Comparison of ENCODE assay signal across 14 mouse cellular contexts in the genomic region with DNA sequence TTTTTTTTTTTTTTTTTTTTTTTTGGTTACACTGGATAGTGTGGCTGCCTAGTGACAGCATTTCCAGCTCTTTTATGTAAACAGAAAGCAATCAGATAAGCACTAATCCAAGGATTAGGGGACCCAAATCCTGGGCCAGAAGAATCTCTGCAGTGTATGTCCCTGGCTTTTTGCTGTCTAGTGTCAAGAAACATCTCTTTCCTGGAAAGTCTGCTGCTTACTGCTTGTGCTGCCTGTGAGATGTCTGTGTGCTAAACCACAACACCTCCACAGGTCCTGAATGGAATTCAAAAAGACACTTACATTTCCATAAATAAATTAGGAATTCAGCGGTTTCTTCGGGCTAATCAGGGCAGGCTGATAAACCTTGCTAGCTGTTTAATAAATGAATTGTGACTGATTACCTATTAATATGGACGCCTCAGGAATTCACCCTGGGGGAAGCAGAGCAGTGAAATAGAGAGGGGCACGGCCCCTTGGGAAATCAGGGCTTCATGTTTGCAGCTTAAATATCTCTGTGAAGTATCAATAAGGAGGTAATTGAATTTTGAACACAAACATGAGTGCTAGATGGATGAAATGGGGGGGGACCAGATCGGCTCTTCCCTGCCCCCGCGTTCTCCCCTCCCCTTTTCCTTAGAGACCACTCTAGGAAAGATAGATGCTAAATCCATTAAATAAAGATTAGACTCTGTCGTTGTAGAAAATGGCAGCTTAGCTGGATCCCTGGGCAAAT. TPM values are rescaled to one million over a fixed set of nuclear protein-coding genes. Genes with fewer than 3 reads are reported as not detected.
A peak's percentile ranks its signal among the peaks of the same experiment; 100 is the strongest.
DNase-seq lines count a peak whose midpoint lies in the region; ATAC-seq lines count a peak whose summit lies in the region.
"Had no signal": no experiment of that assay in that cellular context is flagged by ENCODE, and none has a peak within 500 bp of the region (broad histone marks: within the 10 kb centered on the region; RNA-seq: fewer than 3 reads in every experiment).

No protein-coding gene starts in this region.

- H3K27ac ChIP-seq in neural tube, embryonic 11.5 days (ENCODE audit: low read depth, low read length), result no peak overlapping the region
- no peak overlapping the region for H3K27ac ChIP-seq in hindbrain, embryonic 10.5 days
- H3K27ac ChIP-seq in midbrain, embryonic 13.5 days, result peak overlapping the region; percentile 57
- H3K27ac ChIP-seq: layer of hippocampus, adult 2 months; lung, embryonic 15.5 days had no signal

- peak; percentile 19 for DNase-seq in neural tube, embryonic 11.5 days (ENCODE audit: low spot score)
- no peak for DNase-seq in neural tube, embryonic 10.5 days (ENCODE audit: extremely low spot score, low spot score)
- DNase-seq in hindbrain, embryonic 10.5 days (ENCODE audit: low spot score), result peak; percentile 8
- DNase-seq in retina, postnatal 7 days (ENCODE audit: low read depth, low spot score), result peak; percentile 46
- DNase-seq in gastrocnemius, postnatal 25 days, result no peak
- DNase-seq in kidney, adult 9 months, result no peak
- DNase-seq: cerebellum, adult 8-10 months; gastrocnemius, postnatal 10 days; right cerebral cortex, postnatal 25 days had no signal

- no peaks in the 10 kb centered on the region for H3K4me1 ChIP-seq in neural tube, embryonic 11.5 days (ENCODE audit: control insufficient read depth, insufficient read depth, low read length)
- 0 out of 2 replicates have a peak, but pooled peaks cover 5% of the 10 kb centered on the region for H3K4me1 ChIP-seq in hindbrain, embryonic 10.5 days (replicated peaks)
- H3K4me1 ChIP-seq in midbrain, embryonic 13.5 days (replicated peaks), result peaks cover 31% of the 10 kb centered on the region
- H3K4me1 ChIP-seq: lung, embryonic 15.5 days had no signal

- no peak for ATAC-seq in neural tube, embryonic 11.5 days (ENCODE audit: insufficient read depth, low FRiP score, low TSS enrichment)
- ATAC-seq in midbrain, embryonic 13.5 days, result peak; percentile 86
- ATAC-seq: Patski had no signal

- H3K27me3 ChIP-seq in neural tube, embryonic 11.5 days (ENCODE audit: control insufficient read depth, insufficient read depth, low read length), result no peaks in the 10 kb centered on the region
- no peaks in the 10 kb centered on the region for H3K27me3 ChIP-seq in hindbrain, embryonic 10.5 days (ENCODE audit: insufficient read depth, poor library complexity, severe bottlenecking)
- H3K27me3 ChIP-seq in midbrain, embryonic 13.5 days, result 0 out of 2 replicates have a peak, but pooled peaks cover 3% of the 10 kb centered on the region
- H3K27me3 ChIP-seq: lung, embryonic 15.5 days; Patski had no signal

- H3K4me3 ChIP-seq in neural tube, embryonic 11.5 days (ENCODE audit: low read depth, low read length), result no peak overlapping the region
- H3K4me3 ChIP-seq in hindbrain, embryonic 10.5 days, result no peak overlapping the region
- H3K4me3 ChIP-seq in midbrain, embryonic 13.5 days (replicated peaks), result no peak overlapping the region
- H3K4me3 ChIP-seq: layer of hippocampus, adult 2 months; lung, embryonic 15.5 days had no signal

- H3K4me2 ChIP-seq in neural tube, embryonic 11.5 days (ENCODE audit: low read depth), result no peak overlapping the region
- H3K4me2 ChIP-seq in midbrain, embryonic 13.5 days (replicated peaks), result peak overlapping the region; percentile 35
- H3K4me2 ChIP-seq: heart, embryonic 11.5 days; lung, embryonic 15.5 days had no signal

- H3K36me3 ChIP-seq in neural tube, embryonic 11.5 days (ENCODE audit: control insufficient read depth, insufficient read depth, low read length), result no peaks in the 10 kb centered on the region
- H3K36me3 ChIP-seq in hindbrain, embryonic 10.5 days, result no peaks in the 10 kb centered on the region
- no peaks in the 10 kb centered on the region for H3K36me3 ChIP-seq in midbrain, embryonic 13.5 days
- H3K36me3 ChIP-seq: lung, embryonic 15.5 days had no signal

- 64% methylated on average over 8 of the region's 8 CpGs for WGBS in neural tube, embryonic 11.5 days
- 73% methylated on average over 8 of the region's 8 CpGs for WGBS in hindbrain, embryonic 10.5 days
- WGBS in midbrain, embryonic 13.5 days, result 35% methylated on average over 8 of the region's 8 CpGs

- no peak overlapping the region for H3K9ac ChIP-seq in neural tube, embryonic 11.5 days (ENCODE audit: low read length)
- no peak overlapping the region; the same call in 1 of the 2 replicates for H3K9ac ChIP-seq in midbrain, embryonic 13.5 days (replicated peaks)
- H3K9ac ChIP-seq: lung, embryonic 15.5 days had no signal

- H3K9me3 ChIP-seq in neural tube, embryonic 11.5 days (ENCODE audit: control insufficient read depth, low read length), result no peaks in the 10 kb centered on the region
- no peaks in the 10 kb centered on the region for H3K9me3 ChIP-seq in hindbrain, embryonic 10.5 days
- H3K9me3 ChIP-seq in midbrain, embryonic 13.5 days, result no peaks in the 10 kb centered on the region
- H3K9me3 ChIP-seq: lung, embryonic 15.5 days had no signal

RNA-seq across cellular contexts. Expression of a gene that starts 49.5 kb away (rescaled TPM):
- 33.7 and 36.1 TPM in 2 replicates for polyA plus RNA-seq in neural tube, embryonic 11.5 days (2014; fragmentation: Nextera tagmentation; extraction: Ambion mirVana)
- polyA plus RNA-seq in hindbrain, embryonic 10.5 days (2016; fragmentation: Nextera tagmentation; extraction: Ambion mirVana), result 30.4 and 30.8 TPM in 2 replicates
- polyA plus RNA-seq in midbrain, embryonic 13.5 days (2015; fragmentation: Nextera tagmentation; extraction: Ambion mirVana), result 38.6 and 41.3 TPM in 2 replicates
- 1 to 10 TPM; 7.4 to 8.5 TPM for total RNA-seq in gastrocnemius, postnatal 25 days (2021)

RNA-seq across cellular contexts. Expression of a gene that starts 49.9 kb away (rescaled TPM):
- polyA plus RNA-seq in neural tube, embryonic 11.5 days (2014; fragmentation: Nextera tagmentation; extraction: Ambion mirVana), result 22.3 and 25.7 TPM in 2 replicates
- polyA plus RNA-seq in hindbrain, embryonic 10.5 days (2016; fragmentation: Nextera tagmentation; extraction: Ambion mirVana), result 15.6 and 16.4 TPM in 2 replicates
- polyA plus RNA-seq in midbrain, embryonic 13.5 days (2015; fragmentation: Nextera tagmentation; extraction: Ambion mirVana), result 28.9 and 29.9 TPM in 2 replicates
- 10 to 100 TPM; 78.8 to 88.1 TPM for total RNA-seq in gastrocnemius, postnatal 25 days (2021)

Comparison
In these comparisons a context has a peak if more than half of its experiments do, and no peak if none do; other contexts are left out.
1. DNase-seq: peak in neural tube, embryonic 11.5 days (single experiment), hindbrain, embryonic 10.5 days (single experiment) and retina, postnatal 7 days (single experiment); none in neural tube, embryonic 10.5 days (single experiment), gastrocnemius, postnatal 25 days (single experiment) and kidney, adult 9 months (single experiment).